Mouse (Mus musculus): ENCODE results near the gene Fam169b. TPM values are rescaled to one million over a fixed set of nuclear protein-coding genes. Genes with fewer than 3 reads are reported as not detected.
"Not testable (repeated sequence)": the region's sequence is repeated elsewhere in the genome, so short reads cannot be mapped to it uniquely, and the experiment has no call there.

Gene Fam169b
- polyA plus RNA-seq, 1 experiment from 2014 or later: 2.3 TPM

DNA sequence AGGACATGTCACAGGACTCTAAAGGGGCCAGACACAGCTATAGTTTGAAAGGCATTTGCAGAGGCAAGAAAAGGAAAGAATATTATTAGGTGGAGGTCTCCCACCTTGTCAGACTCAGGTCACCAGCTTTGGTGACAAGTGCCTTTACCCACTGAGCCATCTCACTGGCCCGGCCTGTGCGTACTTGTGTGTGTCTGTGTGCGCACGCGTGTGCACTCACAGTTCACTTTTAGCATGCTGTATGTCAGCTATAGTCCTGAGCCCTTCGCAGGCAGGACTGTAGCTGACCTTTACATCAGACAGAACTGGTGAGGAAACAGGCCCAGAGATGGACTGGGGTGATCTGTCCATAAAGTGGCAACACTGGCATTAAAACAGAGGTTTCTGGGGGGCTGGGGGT lies 4.7 kb downstream of the Fam169b start:
- 95% methylated on average over 6 of the region's 6 CpGs for WGBS
- no peaks in the 10 kb centered on the region for H3K36me3 ChIP-seq

DNA sequence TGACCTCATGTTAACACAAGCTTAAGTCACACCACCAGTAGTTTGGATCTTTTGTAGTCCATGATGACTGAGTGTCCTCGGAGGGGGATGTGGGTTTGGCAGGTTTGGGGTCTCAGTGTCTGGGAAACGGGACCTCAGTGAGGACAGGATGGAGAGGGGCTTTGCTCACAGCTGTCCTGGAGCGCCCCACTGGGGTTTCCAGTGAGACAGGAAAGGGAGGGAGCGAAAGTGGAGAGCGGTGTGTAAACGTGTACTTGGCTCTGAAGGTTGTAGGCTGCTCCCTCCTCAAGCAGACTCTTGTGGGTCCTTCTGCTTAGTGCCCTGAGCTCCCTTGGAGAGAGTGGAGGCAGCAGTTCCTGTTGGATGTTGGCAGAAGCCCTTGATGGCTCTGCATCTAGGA lies 5.3 kb downstream of the Fam169b start:
- no peaks in the 10 kb centered on the region for H3K9me3 ChIP-seq
- no peak overlapping the region for H3K4me3 ChIP-seq
- no peak overlapping the region for H3K4me2 ChIP-seq (replicated peaks)
- no peaks in the 10 kb centered on the region for H3K27me3 ChIP-seq
- peaks cover 30% of the 10 kb centered on the region for H3K4me1 ChIP-seq
- 74% methylated on average over 6 of the region's 6 CpGs for WGBS
- no peak overlapping the region for H3K9ac ChIP-seq
- ATAC-seq (ENCODE audit: insufficient number of reproducible peaks, insufficient read depth, low FRiP score, low TSS enrichment): no peak
- H3K36me3 ChIP-seq: no peaks in the 10 kb centered on the region
- no peak overlapping the region for H3K27ac ChIP-seq

More for the DNA sequence above, 4.7 kb downstream of the Fam169b start:
- Histone ChIP-seq H3K4me3 (no peak overlapping the region), H3K9ac (no peak overlapping the region), H3K27ac (peak overlapping the region; percentile 47; the same call in 1 of the 2 replicates), H3K27me3 (no peaks in the 10 kb centered on the region), H3K4me1 (peaks cover 30% of the 10 kb centered on the region), H3K4me2 (replicated peaks) (no peak overlapping the region), H3K9me3 (no peaks in the 10 kb centered on the region)
- no peak for ATAC-seq (ENCODE audit: insufficient number of reproducible peaks, insufficient read depth, low FRiP score, low TSS enrichment)

DNA sequence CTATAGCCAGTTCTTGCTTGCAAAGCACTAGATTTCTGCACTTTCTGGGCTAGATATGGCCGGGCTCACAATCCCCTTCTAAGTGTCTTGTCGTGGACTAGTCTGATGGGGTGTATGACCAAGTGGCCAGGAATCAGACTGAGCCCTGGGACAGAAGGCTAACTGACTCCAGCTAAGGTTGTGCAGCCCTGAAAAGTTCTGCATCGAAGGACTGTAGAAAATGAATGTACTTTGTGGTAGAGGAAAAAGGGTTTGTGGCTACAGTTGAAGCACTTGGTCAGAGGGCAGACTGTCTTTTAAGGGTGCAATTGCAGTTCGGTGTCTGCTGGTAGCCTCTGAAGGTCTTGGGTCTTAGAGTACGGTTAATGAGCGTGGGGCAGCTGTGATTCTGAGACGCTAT lies 5.8 kb downstream of the Fam169b start:
- H3K4me1 ChIP-seq: peaks cover 30% of the 10 kb centered on the region
- no peak overlapping the region for H3K4me3 ChIP-seq
- WGBS: 86% methylated on average over 7 of the region's 7 CpGs
- H3K27ac ChIP-seq: no peak overlapping the region
- no peaks in the 10 kb centered on the region for H3K27me3 ChIP-seq
- no peak overlapping the region for H3K4me2 ChIP-seq (replicated peaks)
- H3K36me3 ChIP-seq: no peaks in the 10 kb centered on the region
- no peaks in the 10 kb centered on the region for H3K9me3 ChIP-seq
- H3K9ac ChIP-seq: no peak overlapping the region
- ATAC-seq (ENCODE audit: insufficient number of reproducible peaks, insufficient read depth, low FRiP score, low TSS enrichment): no peak

DNA sequence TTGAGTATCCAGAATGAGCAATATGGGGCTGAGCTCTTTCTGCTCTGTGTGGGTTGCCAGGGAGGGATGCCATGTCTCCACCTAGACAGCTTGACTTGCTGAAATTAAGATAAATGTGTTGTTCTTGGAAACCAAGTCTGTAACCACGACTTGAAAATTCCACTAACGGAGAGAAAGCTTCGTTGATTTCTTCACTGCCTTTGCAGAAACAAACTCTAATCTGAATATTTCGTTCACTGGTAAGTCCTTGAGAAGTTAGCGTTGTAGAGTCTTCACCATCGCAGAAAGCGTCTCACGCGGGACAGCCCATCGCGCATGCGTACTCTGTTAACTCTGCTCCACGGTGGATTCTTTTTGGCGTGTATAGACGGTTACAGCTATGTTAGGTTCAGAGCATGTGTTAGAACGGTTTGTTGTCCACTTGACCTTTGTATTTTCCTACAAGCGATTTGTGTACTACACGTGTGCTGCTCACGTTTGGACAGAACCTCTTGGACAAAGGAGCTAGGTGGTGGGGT lies 6.8 kb downstream of the Fam169b start:
- H3K4me2 ChIP-seq (replicated peaks): no peak overlapping the region
- H3K27ac ChIP-seq: no peak overlapping the region
- H3K4me1 ChIP-seq: peaks cover 35% of the 10 kb centered on the region
- no peaks in the 10 kb centered on the region for H3K36me3 ChIP-seq
- no peak overlapping the region for H3K4me3 ChIP-seq
- no peak for ATAC-seq (ENCODE audit: insufficient number of reproducible peaks, insufficient read depth, low FRiP score, low TSS enrichment)
- H3K27me3 ChIP-seq: no peaks in the 10 kb centered on the region
- no peaks in the 10 kb centered on the region for H3K9me3 ChIP-seq
- 93% methylated on average over 19 of the region's 19 CpGs for WGBS
- no peak overlapping the region for H3K9ac ChIP-seq

DNA sequence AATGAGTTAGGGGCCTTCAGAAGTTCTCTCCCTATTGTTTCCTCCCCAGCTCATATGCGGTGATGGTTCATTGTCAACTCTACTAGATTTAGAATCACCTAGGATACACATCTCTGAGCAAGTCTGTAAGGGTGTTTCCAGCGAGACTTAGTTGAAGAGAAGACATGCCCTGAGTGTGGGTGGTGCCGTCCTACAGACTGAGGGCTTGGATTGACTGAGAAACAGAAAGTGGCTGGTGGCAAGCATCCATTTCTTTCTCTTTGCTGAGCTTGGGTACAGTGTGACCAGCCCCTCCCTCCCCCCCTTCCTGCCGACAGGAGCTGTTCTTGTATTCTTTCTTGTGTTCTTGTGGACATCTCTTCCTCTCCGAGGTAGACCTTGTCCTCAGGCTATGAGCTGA lies 7.7 kb downstream of the Fam169b start:
- Histone ChIP-seq H3K4me2 (replicated peaks) (no peak overlapping the region), H3K27me3 (no peaks in the 10 kb centered on the region), H3K4me1 (peaks cover 36% of the 10 kb centered on the region), H3K9me3 (no peaks in the 10 kb centered on the region), H3K27ac (no peak overlapping the region), H3K4me3 (no peak overlapping the region), H3K36me3 (no peaks in the 10 kb centered on the region), H3K9ac (no peak overlapping the region)
- ATAC-seq (ENCODE audit: insufficient number of reproducible peaks, insufficient read depth, low FRiP score, low TSS enrichment): no peak
- 64% methylated on average over 5 of the region's 5 CpGs for WGBS

DNA sequence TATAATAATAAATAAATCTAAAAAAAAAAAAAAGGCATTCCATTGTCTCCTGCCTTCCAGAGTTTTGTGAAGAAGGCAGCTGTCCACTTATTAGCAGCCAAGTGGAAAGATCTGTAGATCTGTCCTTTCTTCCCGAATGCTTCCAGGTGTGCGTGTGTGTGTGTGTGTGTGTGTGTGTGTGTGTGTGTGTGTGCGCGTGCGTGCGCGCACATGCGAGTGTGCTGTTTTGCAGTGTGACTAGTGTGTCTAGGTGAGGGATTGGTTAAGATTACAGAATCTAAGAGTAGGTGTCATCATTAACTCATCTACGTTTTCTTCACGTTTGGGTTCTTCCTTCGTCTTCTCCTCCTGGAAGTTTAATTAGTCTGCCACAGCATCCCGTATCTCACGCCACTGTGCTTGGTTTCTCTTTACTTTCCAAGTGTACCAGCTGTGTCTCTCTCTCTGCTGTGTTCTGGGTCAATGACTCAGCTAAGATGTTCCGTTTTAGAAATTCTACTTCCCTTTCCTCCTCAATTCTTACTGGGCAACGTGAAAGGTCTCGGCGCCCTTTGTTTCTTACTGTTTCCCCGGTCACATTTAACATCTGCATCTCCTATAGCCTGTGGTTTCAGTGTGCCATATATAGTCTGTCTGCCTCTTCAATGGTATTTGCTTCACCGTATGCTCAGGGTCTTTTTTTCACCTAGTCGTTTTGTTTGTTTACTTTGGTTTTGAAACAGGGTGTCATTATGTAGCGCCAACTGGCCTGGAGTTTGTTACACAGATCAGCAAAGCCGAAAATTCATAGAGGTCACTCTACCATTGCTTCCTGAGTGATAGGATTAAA lies 8.9 kb downstream of the Fam169b start:
- no peak overlapping the region for H3K4me3 ChIP-seq
- H3K9ac ChIP-seq: no peak overlapping the region
- no peaks in the 10 kb centered on the region for H3K9me3 ChIP-seq
- no peak for ATAC-seq (ENCODE audit: insufficient number of reproducible peaks, insufficient read depth, low FRiP score, low TSS enrichment)
- no peaks in the 10 kb centered on the region for H3K27me3 ChIP-seq
- no peaks in the 10 kb centered on the region for H3K36me3 ChIP-seq
- 79% methylated on average over 22 of the region's 22 CpGs for WGBS
- H3K4me2 ChIP-seq (replicated peaks): no peak overlapping the region
- H3K4me1 ChIP-seq: peaks cover 26% of the 10 kb centered on the region
- no peak overlapping the region for H3K27ac ChIP-seq

DNA sequence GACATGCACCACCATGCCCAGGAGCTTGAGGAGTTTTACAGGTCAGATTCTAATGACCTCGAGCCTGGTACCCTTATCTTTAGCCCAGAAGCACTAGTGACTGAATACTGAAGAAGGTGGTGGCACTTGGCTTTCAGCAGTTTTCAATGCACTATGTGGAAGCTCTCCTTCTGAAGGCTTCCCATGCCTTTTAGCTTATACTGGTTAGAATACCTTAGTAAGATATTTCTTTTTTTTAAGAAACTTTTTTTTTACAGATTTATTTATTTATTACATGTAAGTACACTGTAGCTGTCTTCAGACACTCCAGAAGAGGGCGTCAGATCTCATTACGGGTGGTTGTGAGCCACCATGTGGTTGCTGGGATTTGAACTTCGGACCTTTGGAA lies 9.5 kb downstream of the Fam169b start:
- H3K4me3 ChIP-seq; ATAC-seq (ENCODE audit: insufficient number of reproducible peaks, insufficient read depth, low FRiP score, low TSS enrichment); H3K9me3 ChIP-seq; H3K4me2 ChIP-seq (replicated peaks); H3K27me3 ChIP-seq; H3K27ac ChIP-seq; H3K9ac ChIP-seq; H3K36me3 ChIP-seq: not testable (repeated sequence)
- peaks cover 22% of the 10 kb centered on the region; the same call in 1 of the 2 replicates for H3K4me1 ChIP-seq
- WGBS: 82% methylated on average over 4 of the region's 4 CpGs

DNA sequence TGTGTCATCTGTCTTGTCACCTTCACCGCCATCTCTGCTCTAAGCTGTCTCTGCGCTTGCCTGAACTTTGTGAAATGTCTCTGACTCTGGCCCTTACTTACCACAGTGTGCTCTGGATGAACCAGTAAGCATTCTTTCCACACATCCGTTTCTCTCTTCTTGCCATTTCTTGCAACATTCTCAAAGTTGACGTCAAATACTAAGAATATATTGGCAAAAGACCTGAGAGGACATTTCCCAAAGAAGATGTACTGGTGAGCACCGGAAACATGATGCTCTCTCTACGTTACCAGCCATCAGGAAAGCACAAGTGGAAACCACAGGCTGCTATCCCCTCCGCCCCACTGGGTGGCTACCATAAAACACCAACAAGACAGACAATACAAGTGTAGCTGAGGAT lies 10.1 kb downstream of the Fam169b start:
- Histone ChIP-seq H3K4me2 (replicated peaks) (no peak overlapping the region), H3K36me3 (no peaks in the 10 kb centered on the region), H3K27me3 (no peaks in the 10 kb centered on the region), H3K9me3 (no peaks in the 10 kb centered on the region), H3K27ac (no peak overlapping the region), H3K4me1 (peaks cover 16% of the 10 kb centered on the region; the same call in 1 of the 2 replicates), H3K4me3 (no peak overlapping the region), H3K9ac (no peak overlapping the region)
- no peak for ATAC-seq (ENCODE audit: insufficient number of reproducible peaks, insufficient read depth, low FRiP score, low TSS enrichment)
- WGBS: 86% methylated on average over 7 of the region's 7 CpGs

DNA sequence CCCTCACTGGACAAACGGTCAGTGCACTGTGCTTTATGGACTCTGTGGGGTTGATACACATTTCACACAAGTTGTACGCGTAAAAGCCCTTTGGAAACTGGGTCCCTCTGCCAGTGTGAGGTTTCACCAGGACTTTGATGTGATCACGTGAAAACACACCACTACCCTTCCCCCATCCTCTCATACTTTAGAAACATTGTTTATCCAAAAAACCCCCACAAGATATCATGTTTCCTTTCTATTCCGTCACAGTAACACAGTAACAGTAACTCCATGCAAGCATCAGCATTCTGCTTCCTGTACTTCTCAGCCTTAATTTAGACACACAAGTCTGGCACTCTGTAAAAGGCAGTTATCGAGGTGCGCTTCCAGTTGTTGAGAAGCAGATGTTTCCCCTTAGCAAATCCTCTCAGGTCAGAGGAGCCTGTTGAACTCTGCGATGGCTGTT lies 12.2 kb downstream of the Fam169b start:
- peak; percentile 67; the same call in 1 of the 2 replicates for ATAC-seq (ENCODE audit: insufficient number of reproducible peaks, insufficient read depth, low FRiP score, low TSS enrichment)
- Histone ChIP-seq H3K9me3 (no peaks in the 10 kb centered on the region), H3K4me3 (no peak overlapping the region), H3K9ac (no peak overlapping the region), H3K4me1 (peaks cover 13% of the 10 kb centered on the region; the same call in 1 of the 2 replicates), H3K27me3 (no peaks in the 10 kb centered on the region), H3K27ac (peak overlapping the region; percentile 71), H3K4me2 (replicated peaks) (no peak overlapping the region), H3K36me3 (no peaks in the 10 kb centered on the region)
- WGBS: 22% methylated on average over 8 of the region's 8 CpGs

DNA sequence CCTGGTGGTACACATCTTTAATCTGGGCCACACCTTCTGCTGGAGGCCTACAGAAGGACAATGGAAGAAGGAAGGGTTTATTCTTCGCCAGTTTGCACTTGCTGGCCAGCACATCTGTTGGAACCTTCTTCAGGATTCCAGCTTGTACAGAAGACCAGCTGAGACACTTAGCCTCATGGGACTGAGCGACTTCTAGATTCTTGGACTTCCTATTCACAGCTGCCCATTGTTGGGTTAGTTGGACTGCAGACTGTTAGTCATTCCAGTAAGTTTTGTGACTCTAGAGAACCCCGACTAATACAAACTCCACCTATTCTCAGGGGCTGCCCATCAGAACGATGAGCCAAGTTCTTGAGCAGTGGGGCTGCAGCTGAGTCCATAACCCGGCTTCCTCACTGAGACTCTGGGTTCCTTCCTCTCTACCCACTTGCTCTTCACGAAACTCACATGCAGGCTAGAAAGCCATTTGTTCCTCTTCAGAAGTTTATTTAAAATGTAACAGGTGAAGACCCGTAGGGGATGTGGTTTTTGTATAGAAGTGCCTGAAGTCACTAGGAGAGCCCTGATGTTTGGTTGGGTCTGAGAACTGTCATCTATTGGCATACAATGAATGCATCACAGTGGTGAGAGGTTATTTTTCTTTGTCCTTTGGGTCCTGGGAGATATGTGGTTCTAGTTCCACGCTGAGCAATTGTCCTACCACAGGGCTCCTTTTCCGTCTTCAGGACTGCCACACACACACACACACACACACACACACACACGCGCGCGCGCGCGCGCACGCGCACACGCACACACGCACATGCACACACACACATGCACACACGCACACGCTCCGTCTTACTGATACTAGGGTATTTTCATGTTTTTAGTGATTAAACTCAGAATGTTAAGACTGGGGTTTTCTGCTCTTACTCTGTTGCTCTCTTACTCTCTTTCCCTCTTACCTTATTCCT lies 13.2 kb downstream of the Fam169b start:
- Histone ChIP-seq H3K4me3 (no peak overlapping the region), H3K27ac (peak overlapping the region; percentile 71), H3K36me3 (no peaks in the 10 kb centered on the region), H3K4me1 (peaks cover 13% of the 10 kb centered on the region; the same call in 1 of the 2 replicates), H3K4me2 (replicated peaks) (no peak overlapping the region), H3K27me3 (no peaks in the 10 kb centered on the region), H3K9me3 (no peaks in the 10 kb centered on the region), H3K9ac (no peak overlapping the region)
- ATAC-seq (ENCODE audit: insufficient number of reproducible peaks, insufficient read depth, low FRiP score, low TSS enrichment): no peak
- 96% methylated on average over 24 of the region's 24 CpGs for WGBS

DNA sequence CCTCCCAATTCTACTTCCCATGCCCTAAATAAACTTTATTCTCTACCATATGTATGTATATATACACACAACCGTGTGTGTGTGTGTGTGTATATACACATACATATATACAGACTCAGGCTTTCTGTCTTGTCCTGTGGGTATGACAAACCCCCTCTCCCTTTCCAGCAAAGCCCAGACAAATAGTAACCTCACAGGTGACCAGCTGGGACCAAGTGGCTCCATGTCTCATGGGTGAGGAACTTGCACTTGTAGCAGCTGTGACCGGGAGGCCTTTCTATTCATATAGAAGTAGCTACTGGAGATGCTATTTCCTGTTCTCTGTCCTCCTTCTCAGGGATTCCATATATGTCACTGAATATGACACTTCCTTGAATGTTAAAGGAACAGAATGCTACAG lies 13.9 kb downstream of the Fam169b start:
- Histone ChIP-seq H3K36me3 (no peaks in the 10 kb centered on the region), H3K27me3 (no peaks in the 10 kb centered on the region), H3K4me3 (no peak overlapping the region), H3K4me1 (peaks cover 13% of the 10 kb centered on the region; the same call in 1 of the 2 replicates), H3K9ac (no peak overlapping the region), H3K4me2 (replicated peaks) (no peak overlapping the region), H3K27ac (no peak overlapping the region), H3K9me3 (no peaks in the 10 kb centered on the region)
- WGBS: 86% methylated on average over 2 of the region's 2 CpGs
- ATAC-seq (ENCODE audit: insufficient number of reproducible peaks, insufficient read depth, low FRiP score, low TSS enrichment): no peak

Measured in embryonic facial prominence, embryonic 12.5 days (tissue).